Mouse (Mus musculus) stomach, embryonic 14.5 days (tissue): ENCODE data around the gene Klf6. TPM values are rescaled to one million over a fixed set of nuclear protein-coding genes. Genes with fewer than 3 reads are reported as not detected.

Experiments
- ATAC-seq: fragments of 200-750 bp; cut with Nextera tagmentation; 2 replicates; pipeline ENCODE4 v1.8.0; 2017; ENCODE audit warnings: low read depth, moderate TSS enrichment; ENCODE audit not compliant: insufficient number of reproducible peaks, insufficient read depth, low FRiP score
- H3K27ac ChIP-seq: fragments of 300-500 bp; sonication (generic); 2 replicates; pipeline ENCODE4 v1.5.1; 2014; ENCODE audit warnings: mild to moderate bottlenecking, low read length, moderate library complexity, mixed read lengths
- H3K27me3 ChIP-seq: fragments of 300-500 bp; sonication (generic); 2 replicates; pipeline ENCODE4 v1.6.1; 2014; ENCODE audit warnings: low read length, control low read depth, mixed read lengths; ENCODE audit not compliant: control insufficient read depth, insufficient read depth
- H3K36me3 ChIP-seq: fragments of 300-500 bp; sonication (generic); 2 replicates; pipeline ENCODE4 v1.6.1; 2014; ENCODE audit warnings: mild to moderate bottlenecking, control low read depth, low read length, moderate library complexity, mixed read lengths; ENCODE audit not compliant: control insufficient read depth, insufficient read depth
- H3K4me1 ChIP-seq: fragments of 300-500 bp; sonication (generic); 2 replicates; pipeline ENCODE4 v1.6.1; 2014; ENCODE audit warnings: low read length, control low read depth, mixed read lengths; ENCODE audit not compliant: control insufficient read depth, insufficient read depth
- H3K4me2 ChIP-seq: fragments of 300-500 bp; sonication (generic); replicated peaks from 2 replicates; pipeline ENCODE4 v1.6.1; 2014; ENCODE audit warnings: low read depth, low read length, control low read depth
- H3K4me3 ChIP-seq: fragments of 300-500 bp; sonication (generic); 2 replicates; pipeline ENCODE4 v1.5.1; 2014; ENCODE audit warnings: low read depth, low read length, control low read depth
- H3K9ac ChIP-seq: fragments of 300-500 bp; sonication (generic); replicated peaks from 2 replicates; pipeline ENCODE4 v1.6.1; 2014; ENCODE audit warnings: low read depth, mild to moderate bottlenecking, control low read depth, low read length, moderate library complexity, mixed read lengths
- H3K9me3 ChIP-seq: fragments of 300-500 bp; sonication (generic); 2 replicates; pipeline ENCODE4 v1.6.1; 2016; ENCODE audit warnings: low read depth, low read length, control low read depth; ENCODE audit not compliant: control insufficient read depth
- WGBS: fragments of 180-500 bp; shearing (Covaris S2); extraction: QIAGEN DNeasy Blood & Tissue Kit; methylation state at CpG from one replicate; pipeline ENCODE4 v1.1.7; 2014; 5-methylcytosine and 5-hydroxymethylcytosine counted together
- polyA plus RNA-seq: library from polyadenylated mRNA; unstranded; fragments of >200 nt; fragmentation: Nextera tagmentation; extraction: Ambion mirVana; gene quantifications from 2 replicates; pipeline ENCODE4 v1.2.1, GENCODE M21; 2014

The Klf6 gene
- polyA plus RNA-seq, 1 experiment from 2014 or later: 90.3 TPM

- Histone ChIP-seq H3K9ac (no peak overlapping the region), H3K9me3 (no peaks in the 10 kb centered on the region), H3K4me3 (no peak overlapping the region), H3K36me3 (no peaks in the 10 kb centered on the region), H3K27ac (no peak overlapping the region), H3K27me3 (no peaks in the 10 kb centered on the region), H3K4me2 (no peak overlapping the region), H3K4me1 (no peaks in the 10 kb centered on the region)
- WGBS: 31% methylated on average over 2 of the region's 2 CpGs
- no peak for ATAC-seq
These were observed 13.5 kb upstream of the Klf6 start for GRCm38 (mm10) chr13:5847736-5848135.

GRCm38 (mm10) chr13:5860651-5861156 is 578 bp upstream of the Klf6 start:
- peak overlapping the region; percentile 84 for H3K9ac ChIP-seq
- H3K4me3 ChIP-seq: peak overlapping the region; percentile 50
- peaks cover 8% of the 10 kb centered on the region for H3K36me3 ChIP-seq
- peaks cover 17% of the 10 kb centered on the region for H3K4me1 ChIP-seq
- H3K27ac ChIP-seq: peak overlapping the region; percentile 97
- 1% methylated on average over 27 of the region's 27 CpGs for WGBS
- peak overlapping the region; percentile 68 for H3K4me2 ChIP-seq
- H3K9me3 ChIP-seq: no peaks in the 10 kb centered on the region
- peak; percentile 26; the same call in 1 of the 2 replicates for ATAC-seq
- H3K27me3 ChIP-seq: no peaks in the 10 kb centered on the region

GRCm38 (mm10) chr13:5862003-5862625 is 832 bp downstream of the Klf6 start:
- Histone ChIP-seq H3K4me2 (peak overlapping the region; percentile 50), H3K27me3 (no peaks in the 10 kb centered on the region), H3K4me3 (peak overlapping the region; percentile 82), H3K36me3 (peaks cover 22% of the 10 kb centered on the region), H3K9me3 (no peaks in the 10 kb centered on the region), H3K27ac (peak overlapping the region; percentile 98), H3K4me1 (peaks cover 17% of the 10 kb centered on the region), H3K9ac (peak overlapping the region; percentile 92)
- no peak for ATAC-seq
- under 1% methylated on average over 20 of the region's 20 CpGs for WGBS

GRCm38 (mm10) chr13:5862626-5863407 is 1.5 kb downstream of the Klf6 start:
- no peaks in the 10 kb centered on the region for H3K9me3 ChIP-seq
- ATAC-seq: no peak
- WGBS: 2% methylated on average over 16 of the region's 16 CpGs
- peaks cover 17% of the 10 kb centered on the region for H3K4me1 ChIP-seq
- peak overlapping the region; percentile 98 for H3K27ac ChIP-seq
- H3K4me3 ChIP-seq: peak overlapping the region; percentile 82
- peak overlapping the region; percentile 50 for H3K4me2 ChIP-seq
- H3K36me3 ChIP-seq: peaks cover 27% of the 10 kb centered on the region
- H3K9ac ChIP-seq: peak overlapping the region; percentile 92
- H3K27me3 ChIP-seq: no peaks in the 10 kb centered on the region

- peaks cover 34% of the 10 kb centered on the region for H3K36me3 ChIP-seq
- H3K4me3 ChIP-seq: peak overlapping the region; percentile 82
- peaks cover 17% of the 10 kb centered on the region for H3K4me1 ChIP-seq
- peak overlapping the region; percentile 92 for H3K9ac ChIP-seq
- H3K27ac ChIP-seq: peak overlapping the region; percentile 98
- H3K9me3 ChIP-seq: no peaks in the 10 kb centered on the region
- no peaks in the 10 kb centered on the region for H3K27me3 ChIP-seq
- ATAC-seq: no peak
- H3K4me2 ChIP-seq: peak overlapping the region; percentile 50
- WGBS: 1% methylated on average over 5 of the region's 5 CpGs
These were observed 2.2 kb downstream of the Klf6 start for GRCm38 (mm10) chr13:5863408-5863891.

- ATAC-seq: no peak
- 61% methylated on average over 10 of the region's 10 CpGs for WGBS
These were observed 3.2 kb downstream of the Klf6 start for GRCm38 (mm10) chr13:5864265-5865097.

GRCm38 (mm10) chr13:5865098-5865415 is 3.8 kb downstream of the Klf6 start:
- Histone ChIP-seq H3K27ac (no peak overlapping the region), H3K4me3 (no peak overlapping the region), H3K9me3 (no peaks in the 10 kb centered on the region), H3K4me2 (peak overlapping the region; percentile 50; the same call in 1 of the 2 replicates), H3K36me3 (peaks cover 40% of the 10 kb centered on the region), H3K27me3 (no peaks in the 10 kb centered on the region), H3K9ac (no peak overlapping the region), H3K4me1 (peaks cover 22% of the 10 kb centered on the region)
- 87% methylated on average over 9 of the region's 9 CpGs for WGBS
- no peak for ATAC-seq

More at GRCm38 (mm10) chr13:5864265-5865097, 3.2 kb downstream of the Klf6 start:
- Histone ChIP-seq H3K9ac (no peak overlapping the region), H3K9me3 (no peaks in the 10 kb centered on the region), H3K4me2 (peak overlapping the region; percentile 50), H3K27ac (0 out of 2 replicates have a peak overlapping the region, but pooled peaks have one; percentile 52), H3K27me3 (no peaks in the 10 kb centered on the region), H3K4me3 (peak overlapping the region; percentile 82), H3K36me3 (peaks cover 37% of the 10 kb centered on the region), H3K4me1 (peaks cover 21% of the 10 kb centered on the region)

GRCm38 (mm10) chr13:5866091-5866490 is 4.8 kb downstream of the Klf6 start:
- WGBS: 76% methylated on average over 6 of the region's 6 CpGs

More at GRCm38 (mm10) chr13:5866091-5866490, 4.8 kb downstream of the Klf6 start:
- no peaks in the 10 kb centered on the region for H3K9me3 ChIP-seq
- H3K27me3 ChIP-seq: no peaks in the 10 kb centered on the region
- no peak overlapping the region for H3K4me3 ChIP-seq
- peaks cover 30% of the 10 kb centered on the region for H3K4me1 ChIP-seq
- H3K9ac ChIP-seq: no peak overlapping the region
- no peak overlapping the region for H3K27ac ChIP-seq
- H3K4me2 ChIP-seq: no peak overlapping the region
- H3K36me3 ChIP-seq: peaks cover 40% of the 10 kb centered on the region
- no peak for ATAC-seq
